Mouse (Mus musculus) ES-E14 (cell line): ENCODE measurements around the gene BC037034.

Experiments used
- HCFC1 ChIP-seq: IDR thresholded peaks from 2 replicates; pipeline ENCODE4 v1.6.1; 2012; ENCODE audit warnings: low read length, inconsistent platforms, borderline replicate concordance; ENCODE audit not compliant: insufficient read depth
- ZNF384 ChIP-seq: IDR thresholded peaks from 2 replicates; pipeline ENCODE4 v1.6.1; 2012; ENCODE audit warnings: low read depth, low read length, inconsistent platforms

DNA sequence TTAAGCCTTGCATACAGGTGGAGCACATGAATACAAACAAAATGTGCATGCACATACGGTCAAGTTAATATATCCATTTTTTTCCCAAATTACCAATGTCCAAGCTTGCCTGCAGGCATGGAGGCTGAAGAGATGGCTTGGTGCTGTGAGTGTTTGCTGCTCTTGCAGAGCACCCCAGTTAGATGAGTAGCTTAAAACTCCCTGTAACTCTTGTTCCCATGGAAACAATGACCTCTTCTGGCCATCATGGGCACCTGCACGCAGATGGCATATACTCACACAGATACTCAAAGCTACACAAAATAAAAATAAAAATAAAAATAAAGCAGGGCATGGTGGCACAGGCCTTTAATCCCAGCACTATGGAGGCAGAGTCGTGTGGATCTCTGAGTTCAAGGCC, 10.8 kb downstream of the BC037034 start:
- TF ChIP-seq ZNF384 (no peak), HCFC1 (no peak)
